Mouse (Mus musculus) left cerebral cortex, adult 18-20 months (tissue): ENCODE data around the gene Mamstr. TPM values are rescaled to one million over a fixed set of nuclear protein-coding genes. Genes with fewer than 3 reads are reported as not detected.
"Not testable (repeated sequence)": the region's sequence is repeated elsewhere in the genome, so short reads cannot be mapped to it uniquely, and the experiment has no call there.

Experiments
- DNase-seq, 2 experiments: peaks; one replicate each; pipeline ENCODE4 v3.0.0; 2021 to 2022; ENCODE audit warnings: low spot score in 2 of 2, mixed read lengths in 1 of 2
- total RNA-seq, 2 experiments: library from RNA; stranded (reverse); gene quantifications; 2 replicates each; pipeline ENCODE4 v1.2.3; 2021

Gene Mamstr
- total RNA-seq, 2 experiments from 2014 or later, result 2.0 to 2.6 TPM

- no peak for DNase-seq
These were observed 6.9 kb downstream of the Mamstr start for GRCm38 (mm10) chr7:45646671-45647070.

DNA sequence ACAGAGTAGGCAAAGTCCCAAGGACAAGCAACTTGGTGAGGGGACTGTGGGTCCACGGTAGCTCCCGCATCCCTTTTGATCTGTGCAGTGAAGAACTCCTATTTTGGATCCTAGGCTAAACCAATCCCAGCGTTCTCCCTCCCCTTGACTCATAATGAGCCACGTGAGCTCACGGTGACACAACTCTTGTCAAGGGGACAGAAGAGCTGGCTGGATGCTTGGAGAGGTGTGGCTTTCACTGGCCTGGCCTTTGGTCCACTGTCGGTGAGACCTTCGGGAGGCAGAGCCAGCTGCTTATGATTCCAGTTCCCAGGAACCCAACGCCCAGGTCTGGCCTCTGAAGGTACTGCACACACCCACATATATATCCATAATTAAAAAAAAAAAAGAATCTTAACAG lies 9.6 kb downstream of the Mamstr start:
- no peak for DNase-seq

GRCm38 (mm10) chr7:45650484-45650883 lies 10.7 kb downstream of the Mamstr start:
- DNase-seq, result not testable (repeated sequence)

- DNase-seq, result no peak
These were observed 14.8 kb downstream of the Mamstr start for GRCm38 (mm10) chr7:45654424-45655047.

- no peak for DNase-seq
These were observed 21.1 kb downstream of the Mamstr start for GRCm38 (mm10) chr7:45660746-45661478.

GRCm38 (mm10) chr7:45661702-45662101 lies 21.9 kb downstream of the Mamstr start:
- DNase-seq, result not testable (repeated sequence)

GRCm38 (mm10) chr7:45665303-45666138 lies 25.7 kb downstream of the Mamstr start:
- DNase-seq, result no peak

GRCm38 (mm10) chr7:45666161-45666560 lies 26.4 kb downstream of the Mamstr start, which contains the start of gene Fut2:
Gene Fut2, minus strand, starts transcription at chr7:45666394.
- no peak for DNase-seq

GRCm38 (mm10) chr7:45667761-45668160 lies 28.0 kb downstream of the Mamstr start:
- no peak for DNase-seq

GRCm38 (mm10) chr7:45668921-45669320 lies 29.1 kb downstream of the Mamstr start:
- DNase-seq, result no peak

DNA sequence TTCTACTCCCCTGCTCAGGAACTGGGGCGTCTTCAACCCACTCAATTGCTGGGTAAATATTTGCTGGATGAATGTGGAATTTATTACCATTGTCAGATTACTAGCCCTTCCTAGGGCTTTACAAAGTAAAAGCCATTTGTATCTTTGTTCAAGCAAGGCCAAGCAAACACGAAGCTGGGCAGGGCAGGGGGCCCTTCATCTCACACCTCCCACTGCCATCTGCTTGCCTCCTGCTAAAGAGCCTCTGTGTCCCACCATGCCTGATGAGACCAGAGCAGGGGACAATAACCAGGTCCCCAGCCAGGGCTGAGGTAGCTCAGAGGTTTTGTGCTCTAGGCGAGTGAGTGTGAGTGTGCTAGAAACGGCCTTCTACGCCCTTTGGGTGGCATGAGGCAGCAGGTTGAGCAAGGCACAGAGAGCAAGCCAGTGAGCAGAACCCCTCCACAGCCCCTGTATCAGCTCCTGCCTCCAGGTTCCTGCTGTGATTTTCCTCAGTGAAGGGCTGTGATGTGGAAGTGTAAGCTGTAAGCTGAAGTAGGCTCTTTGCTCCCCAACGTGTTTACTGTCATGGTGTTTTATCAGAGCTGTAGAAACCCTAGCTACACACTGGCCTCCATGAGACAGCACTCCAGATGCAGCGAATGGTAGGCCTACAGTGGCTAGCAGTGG lies 38.0 kb downstream of the Mamstr start:
- no peak for DNase-seq

- no peak for DNase-seq
These were observed 38.7 kb downstream of the Mamstr start for GRCm38 (mm10) chr7:45678513-45678912.

GRCm38 (mm10) chr7:45679966-45680621 lies 40.3 kb downstream of the Mamstr start:
- DNase-seq, result no peak

GRCm38 (mm10) chr7:45681046-45681736 lies 41.4 kb downstream of the Mamstr start:
- no peak for DNase-seq

- DNase-seq, result peak; percentile 87 to 90
These were observed 42.7 kb downstream of the Mamstr start for GRCm38 (mm10) chr7:45682144-45683126.

DNA sequence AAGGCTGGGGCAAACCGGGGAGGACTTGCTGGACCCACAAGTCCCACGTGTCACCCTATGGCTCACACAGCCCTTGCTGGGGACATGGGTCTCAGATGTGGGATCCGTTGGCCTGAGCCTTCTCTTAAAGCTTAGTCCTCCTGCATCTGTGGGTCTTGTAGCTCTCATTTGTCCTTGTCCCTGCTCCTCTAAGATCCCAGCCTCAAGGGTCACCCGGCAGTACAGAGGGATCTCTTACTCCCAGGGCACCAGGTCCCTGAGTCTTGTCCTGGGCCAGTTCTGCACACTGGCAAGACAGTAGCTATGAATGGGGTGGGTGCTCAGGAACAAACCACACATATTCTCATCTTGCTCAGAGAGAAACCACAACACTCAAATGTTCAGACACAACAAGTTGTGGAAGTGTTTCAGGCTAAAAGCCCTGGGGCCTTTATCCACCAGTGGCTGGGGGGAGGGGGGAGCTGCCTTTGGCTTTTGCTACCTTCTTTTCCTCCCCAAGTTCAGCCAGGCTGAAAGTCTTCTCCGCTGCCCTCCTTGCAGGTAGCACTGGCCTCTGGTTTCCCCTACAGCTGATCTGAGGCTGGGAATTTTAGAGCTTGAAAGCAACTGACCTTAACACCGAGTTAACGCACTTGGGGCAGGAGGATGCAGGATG lies 43.7 kb downstream of the Mamstr start, which contains the start of gene Ntn5:
Ntn5 (plus strand) TSS at position 627 of the 655 bp plus-strand sequence.
- DNase-seq, result no peak

GRCm38 (mm10) chr7:45685811-45686210 lies 46.0 kb downstream of the Mamstr start:
- DNase-seq, result no peak

DNA sequence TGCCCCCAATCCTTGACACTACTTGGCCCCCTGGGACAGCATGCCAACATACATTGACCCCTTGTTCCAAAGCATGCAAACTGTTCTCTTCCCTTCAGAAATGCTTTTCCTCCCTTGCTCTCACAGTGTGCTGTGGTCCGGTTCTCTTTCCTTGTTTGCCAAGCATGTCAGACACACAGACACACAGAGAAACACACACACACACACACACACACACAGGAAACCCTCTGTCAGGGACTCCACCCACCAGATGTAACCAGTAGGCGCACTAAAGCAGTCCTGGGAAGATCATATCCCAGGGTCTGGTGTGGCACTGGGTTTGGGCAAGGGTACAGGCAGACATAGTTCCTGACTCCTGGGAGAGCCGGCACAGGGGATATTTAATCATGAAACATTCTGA lies 47.1 kb downstream of the Mamstr start:
- DNase-seq, result no peak
